Mouse (Mus musculus) effector memory CD4-positive, alpha-beta T cell, adult 5 months (primary cell): Measurements from ENCODE around the gene Olfr1199. TPM values are rescaled to one million over a fixed set of nuclear protein-coding genes. Genes with fewer than 3 reads are reported as not detected.

Experiments
- polyA plus RNA-seq: library from polyadenylated mRNA; unstranded; fragments of 100-300 nt; shearing (Covaris generic); gene quantifications from one replicate; pipeline ENCODE4 v1.2.1, GENCODE M21; 2017

Gene Olfr1199
- not detected for polyA plus RNA-seq

GRCm38 (mm10) chr2:88760369-88760768 lies at the start of gene Olfr1199:
TSS of gene Olfr1199 (minus strand) at chr2:88760469.

DNA sequence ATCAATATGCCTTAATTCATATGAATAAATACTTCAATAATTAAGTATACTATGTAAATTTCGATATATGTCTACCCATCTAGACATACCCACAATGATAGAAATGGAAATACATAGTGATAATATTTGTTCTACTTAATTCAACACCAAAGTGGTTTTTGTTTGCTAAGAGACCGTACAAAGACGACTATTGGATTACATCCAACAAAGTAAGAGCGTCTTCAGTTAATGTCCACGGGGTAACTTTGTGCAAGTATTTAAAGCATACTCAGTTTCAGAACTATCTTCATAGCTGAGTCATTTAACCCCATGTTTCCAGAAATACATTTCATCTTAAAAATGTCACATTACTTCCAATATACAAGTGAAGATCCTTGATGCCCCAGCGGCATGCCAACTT lies 32.5 kb upstream of the Olfr1199 start, which contains the start of gene Olfr1201:
Gene Olfr1201 (plus strand): TSS at position 301 of the 400 bp plus-strand sequence.

GRCm38 (mm10) chr2:88770388-88770787 lies 10.1 kb upstream of the Olfr1199 start, which contains the start of gene Olfr1200:
TSS of gene Olfr1200 (minus strand) at chr2:88770488.

GRCm38 (mm10) chr2:88751270-88751669 lies 9.0 kb downstream of the Olfr1199 start, which contains the start of gene Olfr1198:
TSS of gene Olfr1198 (minus strand) at chr2:88751370.

DNA sequence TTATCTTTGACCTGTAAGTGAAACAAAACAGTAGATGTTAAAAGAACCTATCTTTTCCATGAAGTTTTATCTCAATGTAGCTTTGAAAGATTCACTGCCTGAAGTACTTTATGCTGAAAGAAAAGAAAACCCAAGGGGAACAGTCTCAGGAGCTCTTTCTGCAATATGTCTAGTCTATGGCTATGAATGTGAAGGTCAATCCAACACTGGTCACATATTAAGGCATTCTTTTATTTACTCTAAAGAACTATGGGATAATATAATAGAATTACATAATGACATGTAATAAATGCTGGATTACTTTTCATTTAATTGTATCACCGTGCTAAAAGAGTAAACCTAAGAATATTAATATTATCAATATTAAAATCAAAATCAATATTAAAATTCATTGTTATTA lies 28.0 kb downstream of the Olfr1199 start, which contains the start of gene Olfr1197:
Gene Olfr1197 (minus strand): TSS at position 101 of the 400 bp plus-strand sequence.

DNA sequence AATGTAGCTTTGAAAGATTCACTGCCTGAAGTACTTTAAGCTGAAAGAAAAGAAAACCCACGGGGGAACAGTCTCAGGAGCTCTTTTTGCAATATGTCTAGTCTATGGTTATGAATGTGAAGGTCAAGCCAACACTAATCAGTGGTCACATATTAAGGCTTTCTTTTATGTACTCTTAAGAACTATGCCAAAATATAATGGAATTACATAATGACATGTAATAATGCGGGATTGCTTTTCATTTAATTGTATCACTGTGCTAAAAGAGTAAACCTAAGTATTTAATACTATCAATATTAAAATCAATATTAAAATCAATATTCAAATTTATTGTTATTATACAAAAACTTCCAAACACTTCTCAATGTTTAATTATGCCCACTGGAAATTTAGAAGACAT lies 55.8 kb downstream of the Olfr1199 start, which contains the start of gene Olfr1196:
Gene Olfr1196 (minus strand): TSS at position 101 of the 400 bp plus-strand sequence.

Other genes starting within 250 kb of the Olfr1199 start
- not detected for gene Olfr1186, start 241.9 kb downstream of the Olfr1199 start, polyA plus RNA-seq
- gene Olfr1188, start 203.5 kb downstream of the Olfr1199 start, polyA plus RNA-seq: not detected
- gene Olfr1189, start 174.0 kb downstream of the Olfr1199 start, polyA plus RNA-seq: not detected
- gene Olfr1191-ps1, start 119.9 kb downstream of the Olfr1199 start, polyA plus RNA-seq: not detected
- 0.12 TPM for gene Olfr1192-ps1, start 112.0 kb downstream of the Olfr1199 start, polyA plus RNA-seq
- gene Olfr1193, start 84.8 kb downstream of the Olfr1199 start, polyA plus RNA-seq: not detected
- gene Olfr1195, start 71.3 kb downstream of the Olfr1199 start, polyA plus RNA-seq: not detected
- not detected for gene Olfr1196, start 55.9 kb downstream of the Olfr1199 start, polyA plus RNA-seq
- not detected for gene Olfr1197, start 28.1 kb downstream of the Olfr1199 start, polyA plus RNA-seq
- not detected for gene Olfr1198, start 9.1 kb downstream of the Olfr1199 start, polyA plus RNA-seq
- not detected for gene Olfr1200, start 10.0 kb upstream of the Olfr1199 start, polyA plus RNA-seq
- not detected for gene Olfr1201, start 32.6 kb upstream of the Olfr1199 start, polyA plus RNA-seq
- gene Olfr1202, start 54.0 kb upstream of the Olfr1199 start, polyA plus RNA-seq: 0.19 TPM
- gene Olfr1205, start 69.3 kb upstream of the Olfr1199 start, polyA plus RNA-seq: not detected
- gene Olfr1204, start 88.8 kb upstream of the Olfr1199 start, polyA plus RNA-seq: not detected
- 0.24 TPM for gene Olfr1206, start 102.8 kb upstream of the Olfr1199 start, polyA plus RNA-seq
- gene Olfr1208, start 141.8 kb upstream of the Olfr1199 start, polyA plus RNA-seq: not detected
- gene Olfr1209, start 154.7 kb upstream of the Olfr1199 start, polyA plus RNA-seq: not detected
- not detected for gene Olfr1211, start 177.6 kb upstream of the Olfr1199 start, polyA plus RNA-seq
- gene Olfr1212, start 193.5 kb upstream of the Olfr1199 start, polyA plus RNA-seq: not detected
- not detected for gene Gm13762, start 219.8 kb upstream of the Olfr1199 start, polyA plus RNA-seq
- not detected for gene Olfr1214, start 232.2 kb upstream of the Olfr1199 start, polyA plus RNA-seq
- gene Olfr1215, start 246.5 kb upstream of the Olfr1199 start, polyA plus RNA-seq: 0.19 TPM